Mouse (Mus musculus) forelimb bud, embryonic 11.5 days (tissue): ENCODE data around the gene Chn2.
"Not testable (repeated sequence)": the region's sequence is repeated elsewhere in the genome, so short reads cannot be mapped to it uniquely, and the experiment has no call there.

Source experiments
- DNase-seq: peaks from one replicate; pipeline ENCODE4 v3.0.0-alpha.2; 2012; ENCODE audit warnings: low read depth, low spot score

Gene Chn2

GRCm38 (mm10) chr6:54151443-54152241 lies 112.3 kb downstream of the Chn2 start:
- DNase-seq = no peak

GRCm38 (mm10) chr6:54157097-54157496 lies 117.7 kb downstream of the Chn2 start:
- DNase-seq = no peak

DNA sequence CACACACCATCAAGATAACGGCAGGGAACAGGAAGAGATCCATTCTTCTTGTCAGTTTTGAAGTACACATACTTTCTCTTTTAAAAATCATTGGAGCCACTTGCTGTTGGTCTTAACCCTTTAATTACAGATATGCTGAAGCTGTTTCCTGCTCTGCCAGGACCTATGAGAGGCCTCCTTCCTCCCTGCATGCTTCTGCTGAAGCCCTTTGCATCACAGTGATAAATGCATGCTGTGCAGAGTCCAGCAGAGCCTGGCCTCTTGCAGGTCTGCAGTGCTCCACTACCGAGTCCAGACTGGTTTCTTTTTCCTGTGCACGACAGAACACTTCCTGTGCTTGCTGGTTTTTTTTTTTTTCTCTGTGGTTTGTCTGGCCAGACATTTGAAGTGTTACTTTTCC lies 119.0 kb downstream of the Chn2 start:
- DNase-seq = no peak

GRCm38 (mm10) chr6:54160677-54161076 lies 121.3 kb downstream of the Chn2 start:
- no peak for DNase-seq

GRCm38 (mm10) chr6:54161246-54161645 lies 121.9 kb downstream of the Chn2 start:
- no peak for DNase-seq

- DNase-seq = no peak
Measured at GRCm38 (mm10) chr6:54162321-54162720, 123.0 kb downstream of the Chn2 start.

DNA sequence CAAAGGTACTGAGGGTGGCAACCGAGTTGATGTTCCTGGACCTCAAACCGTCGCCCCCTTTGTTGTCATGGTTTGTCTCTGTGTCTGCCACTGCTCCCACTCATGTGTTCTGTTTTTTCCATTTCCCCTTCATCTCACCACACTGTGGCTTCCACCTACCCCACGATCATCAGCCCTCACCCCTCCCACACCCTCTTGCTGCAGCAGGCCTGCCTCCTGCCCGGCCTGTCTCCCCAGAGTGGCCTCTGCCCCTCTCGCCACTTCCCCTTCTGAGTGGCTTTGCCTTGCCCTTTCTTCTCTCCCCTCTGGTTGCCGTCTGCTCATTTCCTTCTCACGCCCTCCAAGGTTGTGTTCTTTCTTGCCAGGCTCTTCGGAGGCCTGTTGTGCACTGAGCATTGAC lies 123.4 kb downstream of the Chn2 start:
- DNase-seq = no peak

DNA sequence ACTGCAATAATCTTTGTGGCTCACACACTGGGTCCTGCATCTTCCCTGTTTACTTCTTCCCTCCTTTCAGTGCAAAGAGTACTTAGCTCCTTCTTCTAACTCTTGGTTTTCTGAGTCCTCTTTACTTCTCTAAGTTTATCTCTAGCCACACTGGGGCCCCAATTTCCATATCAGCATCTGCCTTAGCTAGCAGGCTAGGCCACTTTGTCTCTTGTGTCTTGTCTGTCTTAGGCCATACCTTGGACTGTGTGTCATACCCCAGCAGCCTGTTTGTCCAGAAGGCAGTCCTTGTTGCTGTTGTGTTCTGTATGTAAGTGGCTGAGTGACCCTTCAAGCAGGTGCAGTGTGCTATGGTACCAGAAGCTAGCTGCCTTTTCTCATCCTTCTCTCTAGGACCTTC lies 124.3 kb downstream of the Chn2 start:
- DNase-seq = no peak

- DNase-seq = no peak
Measured at GRCm38 (mm10) chr6:54164777-54165176, 125.4 kb downstream of the Chn2 start.

DNA sequence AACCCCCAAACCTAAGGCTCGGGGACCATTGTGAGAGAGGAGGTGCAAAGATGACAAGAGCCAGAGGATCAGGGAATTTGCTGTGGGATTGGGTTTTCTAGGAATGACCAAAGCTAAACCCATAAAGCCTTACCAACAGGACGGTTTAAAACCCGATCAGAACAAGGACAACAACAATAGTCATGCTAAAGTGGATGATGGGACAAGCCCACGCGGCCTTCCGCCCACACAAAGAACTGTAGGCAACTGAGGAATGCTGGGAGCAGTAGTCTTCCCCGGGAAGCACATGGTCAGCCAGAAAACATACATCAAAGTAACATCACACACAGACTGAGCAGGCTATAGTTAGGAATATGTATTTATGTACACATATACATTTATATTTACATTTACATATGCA lies 125.9 kb downstream of the Chn2 start:
- DNase-seq = no peak

DNA sequence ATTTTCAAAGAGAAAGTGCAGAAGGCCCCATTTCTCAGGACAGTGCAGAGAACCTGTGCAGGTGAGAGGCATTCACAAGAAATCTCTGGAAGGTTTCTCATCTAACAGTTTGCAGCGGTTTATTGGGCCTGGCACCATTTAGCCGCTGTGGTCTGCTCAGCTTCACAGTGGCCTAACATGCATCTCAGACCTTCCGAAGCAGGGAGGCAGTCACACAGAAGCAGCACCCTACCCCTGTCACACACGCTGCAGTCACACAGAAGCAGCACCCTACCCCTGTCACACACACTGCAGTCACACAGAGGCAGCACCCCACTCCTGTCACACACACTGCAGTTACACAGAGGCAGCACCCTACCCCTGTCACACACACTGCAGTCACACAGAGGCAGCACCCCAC lies 126.5 kb downstream of the Chn2 start:
- no peak for DNase-seq

DNA sequence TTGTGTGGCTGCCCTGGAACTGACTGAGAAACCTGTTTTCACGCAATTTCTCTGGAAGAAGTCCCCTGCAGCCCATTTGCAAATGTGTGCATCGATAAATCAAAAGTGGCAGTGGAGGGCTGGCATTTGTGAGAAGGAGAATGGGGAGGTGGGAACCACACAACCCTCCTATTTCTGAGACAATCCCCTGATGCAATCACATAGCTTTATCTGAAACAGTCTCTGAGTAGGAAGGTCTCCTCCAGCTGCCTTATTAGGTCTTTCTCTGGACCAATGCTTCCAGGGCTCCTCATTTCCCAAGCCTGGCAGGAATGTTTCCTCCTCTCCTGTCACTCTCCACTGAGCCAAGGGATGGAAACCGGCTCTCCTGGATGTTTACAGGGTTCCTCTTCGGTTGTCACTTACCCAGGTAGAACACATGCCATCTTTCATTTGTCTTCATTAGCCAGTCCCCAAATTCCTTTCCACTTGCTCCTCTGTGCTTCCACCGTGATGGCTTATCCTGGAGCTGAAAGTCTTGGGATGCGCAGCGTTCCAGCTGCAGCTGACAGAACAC lies 127.7 kb downstream of the Chn2 start:
- DNase-seq = no peak

DNA sequence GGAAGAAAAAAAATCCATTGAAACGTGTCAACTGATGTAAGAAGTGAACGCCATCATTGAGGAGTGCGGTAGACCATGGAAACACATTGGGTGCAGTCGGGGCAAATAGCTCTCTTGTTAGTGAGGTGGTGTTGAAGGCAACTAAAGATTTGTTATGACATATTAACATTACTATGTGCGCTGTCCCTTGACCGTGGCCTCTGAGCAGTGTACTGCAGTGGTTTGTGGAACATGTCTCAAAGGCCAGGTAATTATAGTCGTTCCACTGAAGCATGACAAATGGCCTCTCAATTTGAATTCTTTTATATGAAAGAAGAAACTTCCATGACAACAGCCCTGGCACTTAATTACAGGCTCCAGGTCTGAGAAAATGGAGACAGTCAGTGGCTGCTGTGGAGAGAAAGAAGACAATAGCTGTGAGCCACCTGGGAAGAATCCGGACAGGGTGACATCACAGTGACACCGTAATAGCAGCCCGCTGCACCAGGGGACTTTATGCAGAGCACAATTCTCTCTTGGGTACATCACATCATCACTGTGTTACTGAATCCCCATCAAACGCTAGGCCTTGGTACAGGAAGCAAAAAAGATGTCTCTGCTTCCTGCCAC lies 131.0 kb downstream of the Chn2 start:
- no peak for DNase-seq

GRCm38 (mm10) chr6:54171385-54171784 lies 132.0 kb downstream of the Chn2 start:
- no peak for DNase-seq

DNA sequence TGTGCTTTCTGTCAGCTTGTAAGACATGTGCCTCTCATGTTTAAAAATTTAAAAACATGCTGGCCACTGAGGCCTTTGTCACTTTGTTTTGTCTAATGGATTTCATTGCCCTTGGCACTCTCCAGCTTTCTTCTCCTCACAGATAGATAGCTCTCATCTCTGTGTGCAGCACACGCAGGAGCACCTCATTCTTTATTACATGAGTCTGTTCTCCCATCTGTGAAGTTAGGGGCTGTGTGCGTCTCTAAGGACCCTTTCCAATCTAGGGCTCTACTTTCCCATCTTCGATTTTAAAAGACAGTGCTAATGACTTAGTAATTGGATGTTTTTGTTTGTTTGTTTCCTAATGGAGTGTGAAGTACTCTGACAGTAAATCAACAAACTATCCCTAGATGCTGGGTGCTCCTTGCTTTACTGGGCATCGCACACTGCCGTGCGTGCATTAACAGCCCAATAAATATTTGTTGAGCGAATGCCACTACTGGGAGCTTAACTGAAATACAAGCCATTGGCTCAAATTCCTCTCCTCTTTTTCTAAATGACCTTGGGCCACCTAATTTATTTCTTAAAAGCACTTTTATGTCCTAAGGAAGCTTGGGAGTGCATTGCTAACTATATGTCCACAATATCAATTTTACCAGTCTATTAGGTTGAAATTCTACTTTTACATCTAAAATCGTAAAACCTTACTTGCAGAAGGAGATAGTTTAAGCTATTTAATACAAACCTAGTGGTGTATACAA lies 136.3 kb downstream of the Chn2 start:
- DNase-seq = no peak

DNA sequence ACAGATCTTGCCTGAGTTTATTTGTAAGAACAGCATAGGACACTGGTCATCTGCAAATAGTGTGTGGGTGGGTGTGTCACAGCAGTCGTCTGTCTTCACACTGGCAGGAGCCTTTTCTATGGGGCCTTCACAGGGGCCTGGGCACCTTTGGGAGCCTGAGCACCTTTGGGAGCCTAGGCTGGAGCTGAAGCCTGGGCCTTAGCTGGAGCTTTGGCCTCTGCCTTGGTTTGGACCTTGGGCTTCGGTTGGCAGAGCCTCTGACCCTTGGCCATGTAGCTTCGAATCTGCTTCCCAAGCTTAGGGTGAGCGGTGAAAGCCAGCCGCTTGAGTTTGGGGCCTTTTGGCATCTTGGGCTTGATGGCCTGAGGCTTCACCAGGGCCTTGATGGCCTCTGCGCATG lies 137.7 kb downstream of the Chn2 start:
- DNase-seq = not testable (repeated sequence)

- no peak for DNase-seq
Measured at GRCm38 (mm10) chr6:54179056-54179873, 139.9 kb downstream of the Chn2 start.

DNA sequence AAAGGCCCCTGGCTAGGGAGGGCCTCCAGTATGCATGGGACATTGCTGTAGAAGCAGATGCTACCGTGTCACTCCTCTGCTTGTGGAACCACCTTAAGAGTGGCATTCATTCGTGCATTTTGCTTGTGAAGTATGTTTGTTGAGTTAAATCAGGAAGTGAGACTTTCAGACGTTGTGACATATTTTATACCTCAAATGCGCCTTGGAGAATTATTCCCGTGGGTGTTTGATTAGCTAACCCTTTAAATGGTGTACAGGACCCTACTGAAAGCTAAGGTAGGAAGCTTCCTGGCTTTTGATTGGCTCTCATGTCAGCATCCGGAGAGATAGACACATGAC lies 140.5 kb downstream of the Chn2 start:
- no peak for DNase-seq

GRCm38 (mm10) chr6:54183825-54184578 lies 144.6 kb downstream of the Chn2 start:
- DNase-seq = no peak

GRCm38 (mm10) chr6:54193631-54194305 lies 154.4 kb downstream of the Chn2 start:
- DNase-seq = no peak
